Mouse (Mus musculus) right cerebral cortex, postnatal 14 days (tissue): ENCODE data around the gene Gcsh.

Source experiments
- DNase-seq: peaks from one replicate; pipeline ENCODE4 v3.0.0; 2022

The Gcsh gene

GRCm38 (mm10) chr8:116993095-116993867 lies at the start of gene Gcsh:
Gcsh (minus strand) TSS chr8:116993537.
- DNase-seq: peak; percentile 98

- no peak for DNase-seq
Observed at GRCm38 (mm10) chr8:117039843-117040242, 46.5 kb upstream of the Gcsh start.

- DNase-seq: no peak
Observed at GRCm38 (mm10) chr8:117037374-117037935, 44.1 kb upstream of the Gcsh start.

- DNase-seq: no peak
Observed at GRCm38 (mm10) chr8:117033393-117033792, 40.1 kb upstream of the Gcsh start.

- no peak for DNase-seq
Observed at GRCm38 (mm10) chr8:117032609-117033008, 39.3 kb upstream of the Gcsh start.

- DNase-seq: no peak
Observed at GRCm38 (mm10) chr8:117031476-117031875, 38.1 kb upstream of the Gcsh start.

- no peak for DNase-seq
Observed at GRCm38 (mm10) chr8:117028686-117029085, 35.3 kb upstream of the Gcsh start.

GRCm38 (mm10) chr8:117027601-117028000 lies 34.3 kb upstream of the Gcsh start:
- no peak for DNase-seq

- no peak for DNase-seq
Observed at GRCm38 (mm10) chr8:117022297-117022993, 29.1 kb upstream of the Gcsh start.

GRCm38 (mm10) chr8:117019323-117020275 lies 26.3 kb upstream of the Gcsh start:
- DNase-seq: peak; percentile 42

- DNase-seq: no peak
Observed at GRCm38 (mm10) chr8:117017896-117018295, 24.6 kb upstream of the Gcsh start.

GRCm38 (mm10) chr8:117017006-117017405 lies 23.7 kb upstream of the Gcsh start:
- no peak for DNase-seq

GRCm38 (mm10) chr8:117015670-117016069 lies 22.3 kb upstream of the Gcsh start:
- DNase-seq: no peak

GRCm38 (mm10) chr8:117011366-117011765 lies 18.0 kb upstream of the Gcsh start:
- DNase-seq: no peak

- no peak for DNase-seq
Observed at GRCm38 (mm10) chr8:116994016-116994716, 829 bp upstream of the Gcsh start.

- peak; percentile 16 for DNase-seq
Observed at GRCm38 (mm10) chr8:116992176-116992971, 963 bp downstream of the Gcsh start.

GRCm38 (mm10) chr8:116991241-116991640 lies 2.1 kb downstream of the Gcsh start:
- DNase-seq: no peak

- no peak for DNase-seq
Observed at GRCm38 (mm10) chr8:116989842-116990241, 3.5 kb downstream of the Gcsh start.

GRCm38 (mm10) chr8:116980117-116980516 lies 13.2 kb downstream of the Gcsh start:
- peak; percentile 58 for DNase-seq

- DNase-seq: peak; percentile 97
Observed at GRCm38 (mm10) chr8:116978631-116979256, 14.6 kb downstream of the Gcsh start, which contains the start of gene 1700030J22Rik. 1700030J22Rik (minus strand) TSS chr8:116978959.

GRCm38 (mm10) chr8:116978052-116978451 lies 15.3 kb downstream of the Gcsh start:
- no peak for DNase-seq
